Mouse (Mus musculus): ENCODE results near the gene Crxos.
A peak's percentile ranks its signal among the peaks of the same experiment; 100 is the strongest.

Gene Crxos

DNA sequence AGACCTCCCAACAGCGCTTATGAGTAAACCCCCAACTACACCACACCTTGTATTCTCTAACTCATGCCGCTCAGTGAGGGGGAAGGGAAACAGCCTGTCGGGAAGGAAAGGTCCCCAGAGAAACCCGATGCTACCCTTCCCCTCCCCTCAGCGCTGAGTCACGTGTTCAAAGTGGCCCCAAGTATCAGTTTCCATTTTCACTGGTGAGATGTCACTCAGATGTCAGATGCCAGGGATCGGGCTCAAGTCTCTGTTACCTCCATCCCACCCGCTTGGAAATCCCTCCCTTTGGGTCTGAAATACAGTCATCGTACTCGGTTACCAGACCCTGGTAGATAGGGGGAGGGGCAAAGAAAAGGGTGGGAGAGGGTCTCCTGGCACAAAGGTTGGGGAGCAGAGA, 39.4 kb downstream of the Crxos start:
- peak; percentile 26 for DNase-seq (ENCODE audit: low read depth)

DNA sequence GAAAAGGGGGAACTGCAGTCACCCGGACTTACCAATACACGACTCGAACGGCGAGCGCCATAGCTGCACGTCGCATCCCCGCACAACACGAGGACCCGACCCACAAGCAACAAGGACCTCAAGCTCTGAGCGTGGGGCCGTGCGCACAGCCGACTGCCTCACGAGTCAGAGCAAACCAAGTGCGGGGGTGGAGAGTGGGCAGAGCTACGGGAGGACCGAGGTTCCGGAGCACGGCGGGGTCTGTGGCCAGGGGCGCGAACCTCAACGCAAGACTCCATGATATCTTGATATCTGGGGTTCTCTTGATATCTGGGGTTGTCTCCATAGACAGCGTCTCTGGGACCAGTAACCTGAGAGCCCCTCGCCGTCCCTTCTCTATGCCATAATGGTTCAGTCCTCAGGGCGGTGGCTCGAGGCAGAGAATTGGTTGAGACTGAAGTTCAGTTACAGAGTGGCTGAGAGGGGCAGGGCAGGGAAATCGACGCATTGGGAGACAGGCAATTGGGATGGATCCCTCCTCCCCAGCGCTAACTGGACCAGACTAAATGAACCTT, 39.9 kb downstream of the Crxos start, which contains the start of gene Selenow:
TSS of gene Selenow (minus strand) at position 183 of the 554 bp plus-strand sequence.
- peak; percentile 81 for DNase-seq (ENCODE audit: low read depth)

DNA sequence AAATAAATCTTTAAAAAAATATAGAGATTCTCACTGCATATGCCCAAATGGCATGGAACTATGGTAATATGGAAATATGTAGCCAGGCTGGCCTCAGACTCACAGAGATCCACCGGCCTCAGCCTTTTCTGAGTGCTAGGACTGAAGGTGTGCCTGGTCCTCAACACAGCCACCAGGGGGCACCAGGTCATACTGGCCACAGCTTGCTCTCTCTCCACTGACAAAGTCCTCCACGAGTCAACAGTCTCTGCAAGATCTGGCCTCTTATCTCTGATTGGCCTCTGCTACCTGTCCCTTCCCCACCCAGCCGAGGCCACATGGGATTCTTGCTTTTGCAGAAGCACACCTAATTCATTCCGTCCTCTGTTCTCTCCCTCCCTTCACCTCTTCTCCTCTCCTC, 47.5 kb downstream of the Crxos start:
- peak; percentile 37 for DNase-seq (ENCODE audit: low read depth)

DNA sequence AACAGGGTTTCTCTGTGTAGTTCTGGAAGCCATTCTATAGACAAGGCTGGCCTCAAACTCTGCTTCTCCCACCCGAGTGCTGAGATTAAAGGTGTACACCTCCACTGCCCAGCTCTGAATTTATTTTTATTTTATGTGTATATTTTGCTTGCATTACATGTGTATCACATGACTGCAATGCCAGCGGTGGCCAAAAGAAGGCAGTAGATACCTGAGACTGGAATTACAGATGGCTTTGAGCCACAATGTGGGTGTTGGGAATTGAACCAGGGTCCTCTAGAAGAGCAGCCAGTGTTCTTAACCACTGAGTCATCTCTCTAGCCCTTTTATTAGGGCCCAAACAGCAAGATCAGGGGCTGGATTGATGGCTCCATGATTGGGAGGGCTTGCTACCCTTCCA, 48.1 kb downstream of the Crxos start:
- DNase-seq (ENCODE audit: low read depth), result no peak

DNA sequence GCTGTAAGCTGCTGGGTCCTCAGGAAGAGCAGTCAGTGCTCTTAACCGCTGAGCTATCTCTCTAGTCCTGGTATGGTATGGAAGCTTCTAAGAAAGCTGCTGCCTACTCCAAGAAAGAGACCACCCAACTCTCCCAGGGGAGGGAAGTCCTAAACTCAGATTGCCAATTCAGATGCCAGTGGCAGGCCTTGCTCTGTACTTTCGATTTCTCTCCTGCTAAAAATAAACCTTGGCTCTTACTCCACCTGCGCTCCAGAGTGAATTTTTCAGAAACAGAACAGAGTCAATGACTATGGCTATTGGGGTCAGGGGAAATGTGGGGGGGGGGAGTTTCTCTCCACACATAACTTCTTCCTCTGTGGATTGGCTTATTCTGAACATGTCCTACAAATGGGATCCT, 49.2 kb downstream of the Crxos start:
- DNase-seq (ENCODE audit: low read depth), result no peak

DNA sequence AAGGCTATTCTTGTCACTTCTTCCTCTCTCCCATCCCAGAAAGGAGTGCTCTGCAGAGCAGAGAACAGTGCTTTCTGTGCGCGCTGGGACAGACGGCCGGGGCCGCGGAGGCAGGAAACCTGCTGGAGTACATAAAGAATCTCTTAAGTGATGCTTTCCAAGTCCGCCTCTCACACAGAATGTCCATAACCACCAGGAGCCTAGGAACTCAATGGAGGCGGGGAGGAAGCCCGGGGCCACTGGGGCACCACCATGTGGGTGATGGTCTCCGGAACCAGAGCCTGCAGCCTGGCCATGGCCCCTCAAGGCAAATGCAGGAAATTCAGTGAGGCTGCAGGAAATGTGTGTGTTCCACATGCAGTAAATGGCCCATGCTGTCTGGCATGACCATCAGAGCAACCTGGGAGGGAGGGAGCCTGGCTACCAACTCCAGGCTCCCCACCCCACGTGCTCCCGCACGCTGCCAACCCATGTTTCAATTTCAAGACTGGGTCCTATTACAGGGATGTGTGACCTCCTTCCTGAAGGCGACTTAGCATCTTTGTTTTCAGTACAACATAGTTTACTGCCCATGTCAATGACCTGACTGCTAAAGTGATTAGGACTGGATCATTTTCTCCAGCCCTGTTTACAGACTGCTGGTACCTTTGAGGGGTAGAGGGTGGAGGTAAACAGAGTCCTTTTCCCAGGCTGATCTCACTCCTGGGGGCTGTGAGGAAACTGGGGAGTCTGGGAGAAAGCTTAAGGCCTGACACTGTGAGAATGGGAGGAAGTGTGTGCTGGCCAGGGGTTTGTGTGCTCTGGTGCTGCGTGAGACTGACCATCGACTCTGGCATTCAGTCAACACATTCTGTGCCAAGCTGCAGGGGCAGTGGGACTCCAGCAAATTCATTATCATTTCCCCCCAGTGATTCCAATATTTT, 51.3 kb downstream of the Crxos start:
- DNase-seq (ENCODE audit: low read depth), result no peak

DNA sequence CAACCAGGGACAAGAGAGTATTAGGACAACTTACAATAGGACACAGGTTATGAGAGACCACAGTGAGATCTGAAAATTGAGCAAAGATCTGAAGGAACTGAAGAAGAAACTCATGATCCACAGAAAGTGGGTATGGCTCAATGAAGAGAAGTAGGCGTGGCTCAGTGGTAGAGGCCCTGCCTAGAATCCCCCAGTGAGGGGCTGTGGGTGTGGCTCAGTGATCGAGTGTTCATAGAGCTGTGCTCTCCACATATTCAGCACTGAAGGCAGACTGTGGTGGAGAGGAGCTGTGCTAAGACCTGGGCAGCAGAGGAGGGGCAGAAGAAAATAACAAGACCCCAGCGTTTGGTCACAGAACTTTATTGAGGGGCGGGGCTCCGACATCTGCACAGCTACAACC, 55.1 kb downstream of the Crxos start:
- DNase-seq (ENCODE audit: low read depth), result no peak

DNA sequence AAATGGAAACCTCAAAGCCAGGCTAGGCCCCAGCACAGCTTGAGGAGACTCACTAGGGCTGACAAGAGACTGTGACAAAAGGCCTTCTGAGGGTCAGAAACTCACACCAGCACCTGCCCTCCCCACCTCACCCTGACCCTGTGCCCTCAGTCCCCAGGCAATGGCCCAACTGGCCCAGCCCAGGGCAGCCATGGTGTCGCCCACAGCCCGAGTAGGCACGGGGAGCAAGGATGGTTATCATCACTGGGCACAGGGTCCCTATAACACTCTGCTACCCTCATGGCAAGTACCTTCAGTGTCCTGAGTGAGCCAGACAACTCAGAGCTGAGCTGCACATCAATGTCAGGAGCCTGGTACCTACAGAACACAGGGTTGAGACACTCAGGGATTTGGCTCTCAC, 56.2 kb downstream of the Crxos start:
- no peak for DNase-seq (ENCODE audit: low read depth)

DNA sequence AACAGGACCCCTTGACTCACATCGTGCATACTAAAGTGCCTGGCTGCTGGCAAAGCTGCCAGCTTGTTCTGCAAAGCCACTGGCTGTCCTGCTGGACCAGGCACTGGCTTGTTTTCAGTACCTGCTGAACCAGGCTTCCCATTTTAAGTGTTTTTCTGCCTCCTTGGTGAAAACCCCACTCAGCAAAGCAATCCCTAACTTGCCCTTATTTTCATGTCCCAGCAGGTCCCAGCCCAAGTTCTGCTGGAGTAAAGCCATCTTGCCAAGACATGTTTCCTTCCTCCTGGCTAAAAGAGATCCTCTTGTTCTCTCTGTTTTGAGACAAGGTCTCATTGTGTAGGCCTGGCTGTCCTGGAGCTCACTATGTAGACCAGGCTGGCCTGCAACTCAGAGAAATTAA, 61.9 kb downstream of the Crxos start:
- DNase-seq (ENCODE audit: low read depth), result no peak

DNA sequence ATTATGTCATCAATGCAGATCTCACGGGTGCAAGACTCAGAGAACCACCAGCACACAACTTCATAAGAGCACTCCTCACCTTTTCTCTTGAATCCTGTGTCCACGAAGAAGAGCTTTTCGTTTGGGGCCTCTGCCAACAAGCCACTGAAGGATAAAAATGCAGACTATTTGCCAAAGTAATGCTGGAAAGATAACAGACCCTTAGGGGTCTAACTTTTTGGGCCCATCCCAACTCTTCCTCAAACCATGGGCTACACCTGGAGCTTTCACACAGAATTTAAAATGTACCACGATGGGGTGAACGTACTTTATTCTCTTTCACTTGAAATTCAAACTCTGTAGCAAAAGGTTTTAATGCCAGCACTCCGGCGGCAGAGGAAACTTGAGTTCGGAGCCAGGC, 62.8 kb downstream of the Crxos start:
- DNase-seq (ENCODE audit: low read depth), result no peak

DNA sequence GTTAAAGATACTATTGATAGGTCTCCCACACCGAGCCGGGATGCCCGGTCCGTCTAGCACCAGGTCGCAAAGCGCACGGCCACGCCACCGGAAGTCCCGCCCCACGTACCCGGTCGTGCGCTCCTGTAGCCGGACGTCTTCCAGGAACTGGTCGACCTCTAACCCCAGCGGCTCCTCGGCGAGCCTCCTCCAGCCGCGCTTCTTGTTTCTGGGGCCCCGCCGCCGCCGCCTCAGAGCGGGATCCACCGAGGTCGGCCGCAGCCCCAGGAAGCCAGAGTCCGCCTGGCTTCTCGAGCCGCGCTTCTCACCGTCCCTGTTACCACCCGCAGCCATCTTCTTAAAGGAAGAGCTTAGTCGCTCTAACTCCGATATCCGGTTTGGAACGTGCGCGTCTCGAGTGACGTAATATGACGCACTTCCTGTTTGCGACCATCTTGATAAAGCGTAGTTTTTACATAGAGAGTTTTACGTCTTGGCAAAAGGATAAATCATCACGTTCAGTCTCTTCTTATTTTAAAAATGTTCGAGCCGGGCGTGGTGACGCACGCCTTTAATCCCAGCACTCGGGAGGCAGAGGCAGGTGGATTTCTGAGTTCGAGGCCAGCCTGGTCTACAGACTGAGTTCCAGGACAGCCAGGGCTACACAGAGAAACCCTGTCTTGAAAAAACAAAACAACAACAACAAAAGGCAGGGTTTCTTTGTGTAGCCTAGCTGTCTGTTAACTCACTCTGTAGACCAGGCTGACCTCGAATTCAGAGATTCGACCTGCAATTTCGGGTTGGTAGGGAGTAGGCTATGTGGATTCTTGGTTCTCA, 63.5 kb downstream of the Crxos start, which contains the start of gene Nop53:
TSS of gene Nop53 (minus strand) at position 354 of the 816 bp plus-strand sequence.
- peak; percentile 96 for DNase-seq (ENCODE audit: low read depth)

DNA sequence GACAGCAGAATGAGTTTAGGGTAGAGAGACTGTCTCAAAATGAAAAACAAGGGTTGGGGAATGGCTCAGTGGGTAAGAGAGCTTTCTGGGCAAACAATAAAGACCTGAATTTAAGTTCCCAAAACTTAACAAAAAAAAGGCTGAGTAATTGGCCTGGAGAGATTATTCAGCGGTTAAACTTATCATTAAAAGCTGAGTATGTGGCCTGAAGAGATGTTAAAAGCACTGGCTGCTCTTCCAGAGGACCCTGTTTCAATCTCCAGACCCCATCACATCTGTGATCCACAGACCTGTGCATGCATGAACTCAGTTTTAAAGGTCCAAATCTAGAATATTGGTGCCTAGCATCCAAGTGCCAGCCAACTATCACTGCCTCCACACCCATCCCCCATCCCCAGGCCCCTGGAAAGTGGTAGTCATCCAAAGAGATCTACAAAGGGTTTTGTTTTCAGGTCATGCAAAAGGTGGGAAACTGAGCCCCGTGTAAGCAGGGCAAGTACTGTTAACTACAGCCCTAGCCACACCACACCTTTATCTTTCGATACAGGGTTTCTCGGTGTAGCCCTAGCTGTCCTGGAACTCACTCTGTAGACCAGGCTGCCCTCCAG, 65.3 kb downstream of the Crxos start:
- DNase-seq (ENCODE audit: low read depth), result no peak

DNA sequence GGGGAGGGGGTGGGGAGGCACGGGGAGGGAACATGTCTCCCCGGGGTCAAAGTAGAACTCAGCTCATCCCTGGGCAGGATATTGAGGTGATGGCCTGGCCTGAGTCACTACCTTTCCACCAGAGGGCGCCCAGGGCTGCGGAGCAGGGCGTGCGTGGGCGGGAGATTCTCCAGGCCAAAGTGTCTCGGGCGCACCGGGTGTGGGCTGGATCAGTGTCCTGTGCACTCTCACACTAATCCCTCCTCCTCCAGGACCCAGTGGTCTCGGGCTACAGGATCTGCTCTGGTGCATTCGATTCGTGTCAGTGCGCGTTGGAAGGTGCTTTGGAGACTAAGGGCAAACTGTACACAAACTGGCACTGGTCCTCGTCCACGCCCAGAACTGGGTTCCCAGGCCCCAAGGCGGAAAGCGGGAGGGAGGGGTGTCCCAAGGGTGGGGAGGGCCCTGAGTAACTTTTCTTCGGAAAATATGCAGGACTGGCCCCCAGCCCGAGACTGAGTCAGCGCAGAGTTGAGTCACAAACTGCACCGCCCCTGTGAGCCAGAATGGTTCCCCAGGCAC, 66.0 kb downstream of the Crxos start:
- DNase-seq (ENCODE audit: low read depth), result peak; percentile 95

DNA sequence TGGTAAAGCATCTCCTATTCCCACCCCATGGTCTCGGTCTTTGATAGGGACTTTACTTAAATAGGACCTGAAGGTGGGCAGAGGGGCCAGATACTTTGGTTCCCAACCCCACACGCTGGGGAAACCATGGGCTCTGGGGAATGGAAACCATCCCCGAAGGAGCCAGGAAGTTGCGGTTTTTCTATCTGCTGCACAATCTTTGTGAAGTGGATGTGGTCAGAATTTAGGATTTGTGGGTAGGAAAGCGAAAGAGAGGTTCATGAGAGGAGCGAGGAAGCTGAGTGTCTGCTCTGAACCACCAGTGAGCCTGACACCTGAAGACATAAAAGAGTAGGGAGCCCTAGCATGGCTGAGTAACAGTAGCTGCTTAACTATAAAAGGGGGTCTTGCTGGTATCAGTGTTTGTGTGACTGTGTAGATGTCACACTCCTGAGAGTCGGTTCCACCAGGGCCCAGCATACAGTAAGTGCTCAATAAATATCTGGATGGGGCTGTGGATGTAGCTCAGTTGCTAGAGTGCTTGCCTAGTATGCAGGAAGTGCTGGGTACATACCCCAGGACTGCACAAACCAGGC, 66.9 kb downstream of the Crxos start:
- DNase-seq (ENCODE audit: low read depth), result no peak

DNA sequence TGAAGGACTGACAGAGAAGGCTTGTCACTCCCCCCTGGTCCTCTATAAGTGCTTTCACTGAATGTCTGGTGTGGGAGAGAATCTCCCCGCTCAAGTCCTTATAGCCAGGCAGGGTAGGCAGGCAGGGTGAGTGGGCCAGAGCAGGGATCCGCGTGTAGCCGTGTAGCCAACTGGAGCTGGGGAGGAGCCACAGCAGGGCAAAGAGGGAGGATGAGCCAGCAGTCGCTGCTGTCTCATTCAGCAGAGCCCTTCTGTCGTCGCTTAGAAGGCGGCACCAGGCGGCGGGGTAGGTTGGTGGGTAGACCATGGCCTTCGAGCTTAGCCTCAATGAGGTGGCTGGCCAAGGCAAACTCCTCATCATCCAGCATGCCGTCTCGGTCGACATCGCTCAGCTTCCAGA, 67.6 kb downstream of the Crxos start:
- DNase-seq (ENCODE audit: low read depth), result no peak

DNA sequence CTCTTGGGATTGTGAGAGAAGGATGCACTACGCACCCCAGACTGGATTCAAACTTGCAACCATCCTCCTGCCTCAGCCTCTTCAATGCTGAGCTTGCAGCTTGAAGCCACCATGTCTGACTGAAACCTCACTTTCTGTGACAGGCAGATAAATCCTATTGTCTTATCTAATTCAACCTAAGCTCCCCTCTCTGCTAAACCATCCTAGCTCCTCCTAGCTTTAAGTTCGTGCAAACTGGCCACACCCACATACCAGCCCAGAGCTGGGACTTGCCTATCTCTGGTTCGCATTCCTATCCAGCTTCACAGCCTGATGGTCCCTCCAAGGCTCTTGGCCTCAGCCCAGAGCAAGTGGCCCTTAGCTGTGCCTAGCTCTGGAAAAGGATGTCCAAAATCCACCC, 70.0 kb downstream of the Crxos start:
- no peak for DNase-seq (ENCODE audit: low read depth)

Measured in fibroblast of lung, adult 2 months (primary cell).